Mouse (Mus musculus): ENCODE measurements at regions not wholly inside any gene's neighbourhood (a gene's known extent, or its start where the extent isn't known, plus 50 kb on each side); places are given as distances from the start of the nearest gene placed in this dataset.
A peak's percentile ranks its signal among the peaks of the same experiment; 100 is the strongest.
"Not testable (repeated sequence)": the region's sequence is repeated elsewhere in the genome, so short reads cannot be mapped to it uniquely, and the experiment has no call there.

DNA sequence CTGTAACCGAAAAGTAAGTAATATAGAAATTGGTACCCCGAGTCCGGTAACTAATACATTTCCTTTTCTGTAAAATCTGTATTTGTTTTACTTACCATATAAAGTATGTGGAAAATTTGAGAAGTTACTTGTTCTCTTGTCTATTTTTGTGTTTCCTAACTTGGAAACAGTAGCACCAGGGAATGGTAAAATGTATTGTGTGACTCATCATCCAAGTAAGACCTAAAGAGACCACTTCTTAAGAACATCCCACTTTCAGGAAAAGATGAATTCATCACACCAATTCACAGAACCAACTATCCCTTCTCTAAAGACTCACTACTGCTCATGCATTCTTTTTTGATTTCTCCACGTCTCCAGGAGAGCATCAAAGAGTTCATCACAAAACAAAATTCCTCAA, 457.6 kb upstream of the Htr2a start:
- no peak for DNase-seq (ENCODE audit: low spot score in 2 of 2)

- peak in 1 of 2 experiments; percentile 32 for DNase-seq (ENCODE audit: low spot score in 2 of 2)
Observed at GRCm38 (mm10) chr14:74201710-74202109, 438.9 kb upstream of the Htr2a start.

- no peak for DNase-seq (ENCODE audit: low spot score in 2 of 2)
Observed at GRCm38 (mm10) chr14:74205011-74205410, 435.6 kb upstream of the Htr2a start.

DNA sequence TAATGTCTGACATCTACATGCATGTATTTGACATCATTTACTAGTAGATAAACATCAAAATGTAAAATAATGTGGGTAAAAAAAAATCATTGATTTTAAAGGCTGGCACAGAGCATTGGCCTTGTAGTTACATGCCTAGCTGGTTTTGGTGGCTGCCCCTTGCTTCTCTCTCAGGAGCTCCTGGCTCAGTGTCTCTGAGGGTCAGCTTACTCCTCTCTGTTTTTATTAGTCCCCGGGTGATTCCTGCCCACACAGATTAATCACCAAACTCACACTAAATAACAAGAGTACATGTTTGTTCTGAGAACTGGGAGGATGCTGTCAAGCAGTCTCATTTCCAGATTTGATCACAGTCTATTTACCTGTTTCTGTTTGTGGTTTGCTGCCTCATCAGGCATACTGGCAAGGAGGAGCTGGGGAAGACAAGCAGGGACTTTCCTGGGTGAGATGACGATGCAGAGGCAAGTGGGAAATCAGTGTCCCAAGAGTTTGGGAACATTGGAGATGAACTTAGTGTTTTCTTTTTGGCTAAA, 422.7 kb upstream of the Htr2a start:
- DNase-seq (ENCODE audit: low spot score in 2 of 2), result no peak

DNA sequence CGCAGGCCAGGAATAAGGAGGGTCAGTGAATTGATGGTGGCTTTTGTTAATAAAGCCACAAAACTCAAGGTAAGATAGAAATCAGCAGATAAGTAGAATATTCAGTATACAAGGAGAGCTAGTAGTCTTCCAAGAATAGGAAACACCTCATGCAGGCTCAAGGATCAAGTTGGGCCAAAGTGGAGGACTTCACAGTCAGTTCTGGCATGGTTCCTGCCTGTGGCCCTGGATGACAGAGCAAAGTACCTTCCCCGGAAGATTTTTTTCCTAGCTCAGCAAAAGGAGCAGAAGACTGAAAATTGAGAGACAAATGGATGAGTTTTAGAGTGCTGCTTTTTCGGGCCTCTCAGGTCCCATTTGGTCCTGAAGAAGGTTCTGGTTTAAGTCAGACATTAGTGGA, 420.9 kb upstream of the Htr2a start:
- DNase-seq (ENCODE audit: low spot score in 2 of 2), result no peak

DNA sequence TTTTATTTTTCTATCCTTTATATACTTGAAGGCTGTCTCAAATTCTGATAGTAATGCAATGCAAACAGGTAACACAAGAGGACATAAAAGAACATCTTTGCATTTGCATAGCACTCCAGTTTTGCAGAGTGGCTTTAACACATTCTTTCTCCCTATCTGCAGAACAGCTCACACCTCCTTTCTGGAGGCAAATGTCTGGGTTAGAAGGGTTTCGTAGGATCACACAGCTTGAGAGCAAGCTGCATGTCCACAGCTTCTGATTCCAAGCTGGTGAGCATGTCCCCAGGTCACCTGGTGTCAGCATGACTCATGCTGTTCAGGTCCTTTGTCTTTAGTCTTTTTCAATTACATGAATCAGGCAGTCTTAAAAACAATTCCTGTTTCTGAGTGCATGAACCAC, 418.5 kb upstream of the Htr2a start:
- DNase-seq (ENCODE audit: low spot score in 2 of 2), result no peak

GRCm38 (mm10) chr14:74229560-74230187, 411.0 kb upstream of the Htr2a start:
- DNase-seq (ENCODE audit: low spot score in 2 of 2), result no peak

DNA sequence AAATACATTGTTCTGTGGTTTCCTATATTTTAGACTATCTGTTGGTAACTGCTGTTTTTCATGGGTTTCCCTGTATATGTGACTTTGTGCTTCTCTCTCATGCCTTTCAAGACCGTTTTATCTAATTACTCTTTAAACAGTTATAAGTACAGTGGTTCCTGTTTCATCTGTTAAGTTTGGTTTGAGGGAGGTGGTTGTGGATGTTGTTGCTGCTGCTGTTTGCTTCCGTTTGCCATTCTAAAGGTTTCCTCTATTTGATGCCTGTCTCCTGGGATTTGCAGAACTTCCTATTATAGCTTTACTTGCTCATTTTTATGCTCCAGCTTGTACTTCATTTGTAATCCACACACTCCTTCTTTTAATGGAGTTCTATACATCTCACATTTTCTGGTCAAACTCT, 400.4 kb upstream of the Htr2a start:
- no peak for DNase-seq (ENCODE audit: low spot score in 2 of 2)

DNA sequence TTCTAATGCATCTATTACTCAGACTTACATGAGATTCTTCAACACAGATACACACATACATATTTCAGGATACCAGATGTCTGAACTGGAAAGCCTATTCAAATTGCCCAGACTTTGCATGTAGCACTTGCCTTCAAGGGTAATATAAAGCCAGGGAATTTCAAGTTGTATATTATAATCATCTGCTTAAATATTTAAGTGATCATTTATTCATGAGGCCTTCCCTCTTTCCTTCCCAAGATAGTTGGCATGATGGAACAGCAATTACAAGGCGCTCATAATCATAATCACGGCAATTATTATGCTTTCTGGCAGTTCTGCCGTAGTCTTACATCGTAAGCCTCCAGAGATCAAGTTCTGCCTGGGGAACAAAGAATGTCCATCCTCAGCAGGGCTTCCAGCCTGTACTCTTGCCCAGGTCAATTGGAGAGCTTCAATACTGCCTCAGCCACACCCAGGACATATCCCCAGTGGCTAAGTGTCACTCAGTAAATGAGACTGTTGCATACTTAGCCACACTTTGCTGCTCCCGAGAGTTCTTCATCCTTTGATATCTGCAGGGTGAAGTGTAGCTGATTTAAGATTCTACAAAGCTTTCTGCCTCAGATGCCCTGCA, 391.3 kb upstream of the Htr2a start:
- DNase-seq (ENCODE audit: low spot score in 2 of 2), result no peak

DNA sequence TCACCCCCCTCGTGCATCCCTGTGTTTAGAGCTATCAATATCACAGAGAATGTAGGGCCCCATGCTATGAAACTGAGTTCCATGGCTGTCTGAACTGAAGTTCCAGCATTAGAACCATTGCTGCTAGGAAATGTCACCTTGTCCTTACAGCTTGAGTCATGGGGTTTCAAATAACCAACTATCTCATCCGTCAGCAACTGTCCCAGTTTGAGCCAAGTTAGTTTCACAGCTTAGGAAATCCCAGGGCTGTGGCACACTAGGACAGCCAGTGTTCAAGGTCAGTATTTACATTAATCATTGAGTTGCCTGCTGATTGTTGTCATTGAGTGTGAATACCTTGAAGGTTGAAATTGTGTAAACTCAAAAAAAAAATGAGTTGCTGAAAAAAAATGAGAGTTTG, 390.6 kb upstream of the Htr2a start:
- DNase-seq (ENCODE audit: low spot score in 2 of 2), result no peak

DNA sequence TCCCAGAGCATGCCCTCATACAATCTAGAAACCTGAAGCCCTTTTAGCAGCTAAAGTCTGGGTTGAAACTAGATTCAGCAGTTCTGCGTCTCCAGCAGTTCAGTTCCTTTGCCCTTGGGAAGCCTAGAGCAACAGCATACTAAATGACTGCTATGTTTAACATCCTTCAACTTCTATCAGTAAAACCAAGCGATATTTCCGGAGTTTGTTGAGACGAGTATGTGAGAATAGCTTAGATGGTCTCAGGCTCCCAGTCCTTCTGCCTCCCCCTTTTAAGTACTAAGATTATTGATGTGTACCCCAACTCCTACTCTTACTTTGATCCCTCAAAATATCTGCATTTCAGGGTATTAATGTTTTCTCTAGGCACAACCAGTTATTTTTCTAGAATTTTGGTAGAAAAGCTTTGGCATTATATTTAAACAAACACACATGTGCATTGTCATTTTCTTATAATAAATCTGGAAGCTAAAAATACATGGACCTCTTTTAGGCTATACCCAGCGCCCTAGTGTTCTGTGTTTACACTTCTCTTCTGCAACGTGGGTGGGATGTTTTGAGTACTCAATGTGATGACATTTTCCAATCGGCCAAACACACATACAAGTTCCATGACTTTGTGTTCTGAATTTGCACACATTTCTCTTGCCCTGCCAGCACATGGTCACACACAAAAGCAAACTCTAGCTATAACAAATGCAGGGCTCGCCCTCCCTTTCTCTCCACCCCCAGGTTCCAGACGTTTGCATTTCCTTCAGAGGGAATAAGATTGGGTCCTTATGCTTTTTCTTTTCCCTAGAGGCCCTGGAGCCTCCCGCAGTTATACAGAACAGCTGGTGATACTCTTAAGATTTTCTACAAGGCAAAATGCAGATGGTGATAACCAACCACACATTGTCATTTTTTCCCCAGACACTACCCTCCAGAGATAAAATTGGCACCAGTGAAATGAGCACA, 388.2 kb upstream of the Htr2a start:
- DNase-seq (ENCODE audit: low spot score in 2 of 2), result peak; percentile 10 to 54

DNA sequence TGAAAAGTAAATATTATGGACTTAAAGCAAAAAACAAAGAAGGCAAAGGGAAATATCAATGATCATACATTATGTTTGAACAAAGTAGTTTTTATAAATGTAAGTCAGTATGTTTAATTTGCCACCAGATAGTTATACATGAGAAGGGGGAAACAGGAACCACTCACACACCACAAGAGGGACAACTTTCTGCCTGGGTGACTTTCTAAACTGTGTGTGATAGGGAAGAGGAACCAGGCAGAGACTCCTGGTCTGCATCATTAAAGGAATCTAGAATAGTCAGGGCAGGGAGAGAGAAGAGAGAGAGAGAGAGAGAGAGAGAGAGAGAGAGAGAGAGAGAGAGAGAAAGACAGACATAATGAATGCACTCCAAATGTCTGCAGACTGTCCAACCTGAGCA, 385.6 kb upstream of the Htr2a start:
- DNase-seq (ENCODE audit: low spot score in 2 of 2), result no peak

DNA sequence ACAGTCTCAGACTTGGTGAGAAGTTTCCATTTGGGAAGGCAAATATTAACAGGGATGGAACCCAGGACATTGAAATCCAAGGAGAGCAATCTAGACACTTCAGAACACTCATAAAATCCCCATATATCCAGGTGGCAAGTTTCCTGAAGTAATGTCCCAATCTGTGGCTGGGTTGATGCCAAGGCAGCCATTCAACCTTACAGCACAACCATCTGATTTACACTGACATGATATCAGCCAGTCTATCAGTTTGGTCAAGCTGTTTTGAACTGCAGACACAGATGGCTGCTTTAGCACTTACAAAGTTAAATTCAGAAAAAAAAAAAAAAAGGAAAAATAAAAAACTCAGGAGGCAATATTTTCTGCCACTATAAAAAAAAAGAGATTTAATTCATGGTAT, 381.2 kb upstream of the Htr2a start:
- DNase-seq (ENCODE audit: low spot score in 2 of 2), result peak in 1 of 2 experiments; percentile 5

GRCm38 (mm10) chr14:74267086-74267485, 373.6 kb upstream of the Htr2a start:
- no peak for DNase-seq (ENCODE audit: low spot score in 2 of 2)

DNA sequence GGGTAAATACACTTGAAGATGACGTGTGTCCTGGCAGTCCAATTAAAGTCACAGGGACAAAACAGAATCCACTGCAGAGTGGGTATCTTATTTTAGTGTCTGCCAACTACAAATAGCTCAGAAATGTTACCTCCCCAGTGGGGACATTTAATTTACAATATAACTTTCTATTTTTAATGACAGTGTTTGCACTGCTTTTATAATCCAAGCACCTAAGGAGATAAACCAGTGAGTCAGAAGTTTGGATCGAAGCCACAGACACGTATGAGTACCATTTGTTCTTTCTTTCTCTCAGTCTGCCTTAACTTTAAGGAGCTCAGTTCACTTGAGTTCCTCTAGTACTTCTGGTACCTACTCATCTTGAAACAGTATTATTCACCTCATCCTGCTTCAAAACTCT, 346.1 kb upstream of the Htr2a start:
- peak; percentile 7 to 42 for DNase-seq (ENCODE audit: low spot score in 2 of 2)

DNA sequence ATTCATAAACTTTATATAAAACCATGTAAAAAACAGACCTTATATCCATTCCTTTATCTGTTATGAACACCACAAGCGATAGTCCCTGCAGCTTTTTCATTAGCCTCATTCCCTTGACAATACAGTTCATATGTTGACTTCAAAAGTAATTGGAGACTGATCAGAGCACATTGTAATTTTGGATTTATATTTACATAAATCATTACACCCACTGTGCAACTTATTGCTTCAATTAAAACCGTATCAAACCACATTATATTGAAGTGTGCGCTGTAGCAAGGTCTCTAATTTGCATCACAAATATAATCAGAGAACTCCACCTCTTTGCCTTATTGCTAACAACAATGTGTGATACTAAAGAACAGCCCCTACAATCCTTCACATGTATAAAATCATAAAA, 336.2 kb upstream of the Htr2a start:
- no peak for DNase-seq (ENCODE audit: low spot score in 2 of 2)

- no peak for DNase-seq (ENCODE audit: low spot score in 2 of 2)
Observed at GRCm38 (mm10) chr14:74306717-74307307, 333.8 kb upstream of the Htr2a start.

DNA sequence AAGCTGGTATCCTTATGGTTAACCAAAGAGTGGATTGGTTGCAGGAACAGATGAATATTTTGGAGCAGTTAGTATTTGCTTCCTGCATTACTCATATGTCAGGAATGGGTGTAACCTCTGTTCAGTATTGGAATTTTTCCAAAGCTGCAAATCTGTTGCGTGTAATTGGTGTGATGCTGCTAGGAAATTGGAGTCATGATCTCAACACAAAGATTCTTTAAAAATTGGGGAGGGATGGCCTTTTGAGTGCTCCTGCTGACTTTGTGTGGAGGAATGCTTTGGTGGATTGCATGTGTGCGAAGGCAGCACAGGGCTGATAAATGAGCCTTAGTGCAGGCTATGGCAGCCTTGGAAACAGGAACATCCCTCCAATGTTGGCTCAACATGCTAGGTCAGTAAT, 331.2 kb upstream of the Htr2a start:
- DNase-seq (ENCODE audit: low spot score in 2 of 2), result not testable (repeated sequence)

DNA sequence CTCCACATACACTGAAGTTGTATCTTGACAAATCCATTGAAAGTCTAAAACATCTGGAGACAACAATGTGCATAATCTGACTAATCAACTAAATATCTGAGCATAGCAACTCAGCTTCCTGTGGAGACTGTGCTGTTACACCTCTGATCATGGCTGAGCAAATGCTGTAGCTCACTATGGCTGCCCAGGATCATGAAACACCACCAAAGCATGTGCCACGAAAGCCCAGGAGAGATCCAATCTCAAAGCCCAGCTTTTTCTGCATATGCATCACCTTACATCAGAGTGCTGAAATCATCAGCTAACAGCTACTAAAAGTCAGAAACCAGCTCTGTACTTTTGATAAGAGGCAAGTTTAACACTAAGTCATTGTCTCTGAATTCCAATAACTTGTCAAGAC, 313.3 kb upstream of the Htr2a start:
- no peak for DNase-seq (ENCODE audit: low spot score in 2 of 2)

GRCm38 (mm10) chr14:74350751-74351150, 289.9 kb upstream of the Htr2a start:
- DNase-seq (ENCODE audit: low spot score in 2 of 2), result no peak

GRCm38 (mm10) chr14:74352286-74352685, 288.4 kb upstream of the Htr2a start:
- DNase-seq (ENCODE audit: low spot score in 2 of 2), result no peak

All from left cerebral cortex, adult 18-20 months (tissue).